Mouse (Mus musculus): ENCODE data around the gene Slc9a3r1. TPM values are rescaled to one million over a fixed set of nuclear protein-coding genes. Genes with fewer than 3 reads are reported as not detected.

Gene Slc9a3r1
- polyA plus RNA-seq, 1 experiment from 2014 or later, result 43.9 TPM

- Histone ChIP-seq H3K9me3 (no peaks in the 10 kb centered on the region), H3K27ac (no peak overlapping the region), H3K4me2 (no peak overlapping the region), H3K27me3 (0 out of 2 replicates have a peak, but pooled peaks cover 3% of the 10 kb centered on the region), H3K4me1 (no peaks in the 10 kb centered on the region), H3K36me3 (peaks cover 55% of the 10 kb centered on the region), H3K9ac (no peak overlapping the region), H3K4me3 (no peak overlapping the region)
- no peak for ATAC-seq (ENCODE audit: insufficient number of reproducible peaks, low FRiP score, low TSS enrichment, low read depth)
- WGBS, result 90% methylated on average over 4 of the region's 4 CpGs
Observed at GRCm38 (mm10) chr11:115200520-115200919, 37.4 kb downstream of the Slc9a3r1 start.

- H3K36me3 ChIP-seq, result peaks cover 65% of the 10 kb centered on the region
- no peak; the same call in 1 of the 2 replicates for ATAC-seq (ENCODE audit: insufficient number of reproducible peaks, low FRiP score, low TSS enrichment, low read depth)
- 14% methylated on average over 12 of the region's 12 CpGs for WGBS
Observed at GRCm38 (mm10) chr11:115202316-115202715, 39.2 kb downstream of the Slc9a3r1 start.

GRCm38 (mm10) chr11:115202756-115203155, 39.6 kb downstream of the Slc9a3r1 start:
- 92% methylated on average over 9 of the region's 9 CpGs for WGBS
- no peaks in the 10 kb centered on the region for H3K4me1 ChIP-seq
- H3K36me3 ChIP-seq, result peaks cover 65% of the 10 kb centered on the region
- H3K4me3 ChIP-seq, result no peak overlapping the region
- H3K9ac ChIP-seq, result no peak overlapping the region
- 0 out of 2 replicates have a peak, but pooled peaks cover 3% of the 10 kb centered on the region for H3K27me3 ChIP-seq
- no peak for ATAC-seq (ENCODE audit: insufficient number of reproducible peaks, low FRiP score, low TSS enrichment, low read depth)
- H3K27ac ChIP-seq, result no peak overlapping the region
- H3K9me3 ChIP-seq, result no peaks in the 10 kb centered on the region
- H3K4me2 ChIP-seq, result no peak overlapping the region

More at GRCm38 (mm10) chr11:115202316-115202715, 39.2 kb downstream of the Slc9a3r1 start:
- 0 out of 2 replicates have a peak, but pooled peaks cover 3% of the 10 kb centered on the region for H3K27me3 ChIP-seq
- H3K4me1 ChIP-seq, result no peaks in the 10 kb centered on the region
- no peak overlapping the region for H3K27ac ChIP-seq
- no peak overlapping the region for H3K4me2 ChIP-seq
- H3K9me3 ChIP-seq, result no peaks in the 10 kb centered on the region
- no peak overlapping the region for H3K9ac ChIP-seq
- no peak overlapping the region for H3K4me3 ChIP-seq

- WGBS, result 74% methylated on average over 12 of the region's 12 CpGs
- H3K9ac ChIP-seq, result no peak overlapping the region
Observed at GRCm38 (mm10) chr11:115208126-115208525, 45.0 kb downstream of the Slc9a3r1 start.

DNA sequence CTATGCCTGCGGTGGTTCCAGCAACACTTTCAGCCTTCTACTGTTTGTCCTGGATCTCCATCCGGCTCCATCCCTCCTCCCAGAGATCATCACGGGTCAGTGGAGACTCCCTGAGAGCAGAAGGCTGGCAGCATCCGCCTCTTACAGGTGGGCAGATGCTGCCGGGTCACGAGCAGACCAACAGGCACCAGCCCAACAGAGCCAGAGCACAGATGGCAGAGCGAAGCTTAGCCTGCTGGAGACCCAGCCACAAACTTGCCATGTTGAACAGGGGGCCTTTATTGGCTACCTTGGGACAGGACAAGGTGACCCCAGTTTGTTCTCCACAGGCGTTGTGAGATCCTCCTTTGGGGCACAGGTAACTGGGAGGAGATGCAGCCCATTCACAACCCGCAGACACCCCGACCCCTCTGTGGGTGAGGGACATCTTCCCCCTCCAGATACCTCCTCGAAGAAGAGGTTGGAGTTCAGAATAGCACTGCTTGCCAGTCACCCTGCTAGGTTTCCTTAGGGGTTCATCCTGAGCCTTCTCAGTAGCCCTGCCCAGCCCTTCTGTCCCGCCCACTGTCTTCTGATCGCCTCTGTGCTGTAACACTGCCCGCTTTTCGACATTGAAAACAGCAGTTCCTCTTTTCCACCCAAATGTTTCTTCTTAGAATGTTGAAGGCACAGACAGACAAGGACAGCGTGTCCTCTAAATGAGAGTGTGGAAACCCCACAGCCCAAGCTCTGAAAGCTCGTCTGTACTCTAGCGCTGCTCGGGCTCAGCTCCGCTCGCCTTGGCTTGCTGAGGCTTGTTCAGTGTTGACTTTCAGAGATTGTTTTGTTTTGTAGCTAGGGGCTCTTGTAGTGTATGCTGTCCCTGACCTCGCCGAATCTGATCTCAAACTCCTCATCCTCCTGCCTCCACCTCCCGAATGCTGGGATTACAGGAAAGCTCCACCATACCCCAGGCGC, 45.9 kb downstream of the Slc9a3r1 start:
- Histone ChIP-seq H3K4me1 (no peaks in the 10 kb centered on the region), H3K9ac (no peak overlapping the region), H3K27me3 (0 out of 2 replicates have a peak, but pooled peaks cover 3% of the 10 kb centered on the region), H3K9me3 (no peaks in the 10 kb centered on the region), H3K4me3 (no peak overlapping the region), H3K4me2 (no peak overlapping the region), H3K27ac (no peak overlapping the region), H3K36me3 (peaks cover 56% of the 10 kb centered on the region)
- WGBS, result 77% methylated on average over 25 of the region's 25 CpGs
- ATAC-seq (ENCODE audit: insufficient number of reproducible peaks, low FRiP score, low TSS enrichment, low read depth), result no peak

More at GRCm38 (mm10) chr11:115208126-115208525, 45.0 kb downstream of the Slc9a3r1 start:
- Histone ChIP-seq H3K27me3 (0 out of 2 replicates have a peak, but pooled peaks cover 3% of the 10 kb centered on the region), H3K9me3 (no peaks in the 10 kb centered on the region), H3K36me3 (peaks cover 57% of the 10 kb centered on the region), H3K27ac (no peak overlapping the region), H3K4me2 (no peak overlapping the region), H3K4me3 (no peak overlapping the region), H3K4me1 (no peaks in the 10 kb centered on the region)
- ATAC-seq (ENCODE audit: insufficient number of reproducible peaks, low FRiP score, low TSS enrichment, low read depth), result no peak

DNA sequence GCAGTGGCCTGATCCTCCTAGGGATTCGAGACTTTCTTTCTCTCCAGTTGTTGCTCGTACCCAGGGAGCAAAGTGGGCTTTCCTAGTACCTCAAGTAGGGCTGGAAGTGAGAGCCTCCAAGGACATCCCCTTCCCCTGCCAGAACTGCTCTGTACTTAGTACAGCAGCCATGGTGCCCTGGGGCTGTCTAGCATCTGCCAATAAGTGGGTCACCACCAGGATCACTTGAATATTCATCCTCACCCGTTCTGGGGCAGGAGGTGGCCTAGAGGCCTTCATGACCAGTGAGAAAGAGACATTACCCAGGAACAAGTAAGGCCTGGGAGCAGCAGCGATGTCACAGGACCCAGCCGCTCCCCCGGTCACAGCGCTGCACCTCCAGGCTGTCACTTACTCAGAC, 46.8 kb downstream of the Slc9a3r1 start:
- Histone ChIP-seq H3K27ac (no peak overlapping the region), H3K9me3 (no peaks in the 10 kb centered on the region), H3K4me1 (no peaks in the 10 kb centered on the region), H3K27me3 (0 out of 2 replicates have a peak, but pooled peaks cover 2% of the 10 kb centered on the region), H3K4me2 (no peak overlapping the region), H3K4me3 (no peak overlapping the region), H3K36me3 (peaks cover 51% of the 10 kb centered on the region), H3K9ac (no peak overlapping the region)
- 77% methylated on average over 7 of the region's 7 CpGs for WGBS
- ATAC-seq (ENCODE audit: insufficient number of reproducible peaks, low FRiP score, low TSS enrichment, low read depth), result no peak

- 55% methylated on average over 13 of the region's 13 CpGs for WGBS
- H3K9me3 ChIP-seq, result no peaks in the 10 kb centered on the region
- no peak overlapping the region for H3K27ac ChIP-seq
- H3K9ac ChIP-seq, result no peak overlapping the region
- ATAC-seq (ENCODE audit: insufficient number of reproducible peaks, low FRiP score, low TSS enrichment, low read depth), result no peak
- H3K36me3 ChIP-seq, result peaks cover 31% of the 10 kb centered on the region
- no peaks in the 10 kb centered on the region for H3K4me1 ChIP-seq
- no peak overlapping the region for H3K4me3 ChIP-seq
- no peak overlapping the region for H3K4me2 ChIP-seq
- H3K27me3 ChIP-seq, result no peaks in the 10 kb centered on the region
Observed at GRCm38 (mm10) chr11:115212116-115212515, 49.0 kb downstream of the Slc9a3r1 start.

DNA sequence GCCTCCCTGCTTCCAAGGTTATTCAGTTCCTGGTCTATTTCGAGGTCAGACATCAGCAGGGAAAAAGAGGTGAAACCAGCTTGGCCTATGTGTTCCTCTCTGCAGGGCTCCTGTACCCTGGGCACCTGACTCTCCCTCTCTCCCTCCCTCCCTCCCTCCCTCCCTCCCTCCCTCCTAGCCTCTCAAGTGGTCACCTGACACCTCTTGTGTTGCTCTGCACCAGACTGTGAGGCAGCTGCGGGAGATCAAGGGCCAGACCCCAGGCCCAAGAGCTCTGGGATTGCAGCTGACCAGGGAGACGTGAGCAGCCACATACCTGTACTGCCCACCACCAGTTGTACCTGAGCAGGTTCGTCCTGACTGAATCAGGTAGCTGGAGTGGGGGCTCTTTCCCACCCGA, 52.0 kb downstream of the Slc9a3r1 start:
- Histone ChIP-seq H3K9me3 (no peaks in the 10 kb centered on the region), H3K4me2 (no peak overlapping the region), H3K36me3 (peaks cover 6% of the 10 kb centered on the region; the same call in 1 of the 2 replicates), H3K27ac (no peak overlapping the region), H3K27me3 (0 out of 2 replicates have a peak, but pooled peaks cover 3% of the 10 kb centered on the region), H3K4me1 (peaks cover 7% of the 10 kb centered on the region; the same call in 1 of the 2 replicates), H3K4me3 (no peak overlapping the region), H3K9ac (no peak overlapping the region)
- WGBS, result 30% methylated on average over 5 of the region's 5 CpGs
- ATAC-seq (ENCODE audit: insufficient number of reproducible peaks, low FRiP score, low TSS enrichment, low read depth), result no peak

DNA sequence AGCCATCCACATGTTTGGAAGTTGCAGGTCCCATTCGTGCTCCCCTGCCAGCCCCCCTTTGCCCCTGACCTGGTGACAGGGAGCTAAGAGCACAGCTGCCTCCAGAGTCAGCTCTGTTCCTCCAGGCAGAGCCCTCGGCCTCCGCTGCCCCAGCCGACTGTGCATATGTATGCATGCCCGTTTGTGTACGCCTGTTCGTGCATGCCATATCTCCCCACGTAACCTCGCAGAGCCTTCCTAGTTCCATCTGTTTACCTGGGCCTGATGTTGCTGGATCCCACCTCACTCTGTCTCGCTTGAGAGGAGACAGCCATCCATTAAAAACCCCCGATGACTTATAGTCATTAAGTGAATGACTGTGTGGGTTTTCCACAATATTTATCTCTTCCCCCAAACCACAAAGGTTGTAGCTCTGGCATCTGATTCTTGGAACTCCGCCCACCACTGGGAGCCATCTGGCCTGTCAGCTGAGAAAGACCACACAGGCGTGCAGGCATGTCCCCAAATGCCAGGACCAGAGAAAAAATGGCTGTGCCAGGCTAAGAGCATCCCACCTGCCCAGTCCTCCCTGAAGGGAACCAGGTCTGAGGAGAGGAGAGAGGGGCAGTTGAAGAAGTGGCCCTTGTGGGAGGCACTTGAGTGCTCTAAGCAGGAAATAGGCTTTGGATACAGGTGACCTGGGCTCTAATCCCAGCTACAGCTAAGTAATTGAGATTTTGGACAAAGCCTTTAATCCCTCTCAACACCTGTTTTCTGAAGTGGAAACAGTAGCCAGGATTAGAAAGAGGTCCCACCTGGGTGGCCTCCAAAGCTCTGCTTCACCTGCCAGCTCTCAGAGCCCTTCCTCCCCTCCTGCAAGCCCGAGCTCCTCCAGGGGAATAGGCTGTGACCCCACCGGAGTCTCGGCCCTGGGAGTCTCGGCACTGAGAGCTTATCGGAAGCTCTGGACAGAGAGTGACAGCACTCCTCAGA, 54.6 kb downstream of the Slc9a3r1 start:
- H3K4me2 ChIP-seq, result no peak overlapping the region
- ATAC-seq (ENCODE audit: insufficient number of reproducible peaks, low FRiP score, low TSS enrichment, low read depth), result no peak
- 54% methylated on average over 18 of the region's 18 CpGs for WGBS
- 0 out of 2 replicates have a peak, but pooled peaks cover 7% of the 10 kb centered on the region for H3K36me3 ChIP-seq
- H3K4me3 ChIP-seq, result no peak overlapping the region
- H3K4me1 ChIP-seq, result peaks cover 16% of the 10 kb centered on the region
- H3K9ac ChIP-seq, result no peak overlapping the region
- H3K27ac ChIP-seq, result no peak overlapping the region
- H3K9me3 ChIP-seq, result no peaks in the 10 kb centered on the region
- H3K27me3 ChIP-seq, result 0 out of 2 replicates have a peak, but pooled peaks cover 4% of the 10 kb centered on the region

- ATAC-seq (ENCODE audit: insufficient number of reproducible peaks, low FRiP score, low TSS enrichment, low read depth), result no peak
- H3K4me3 ChIP-seq, result no peak overlapping the region
- 51% methylated on average over 9 of the region's 9 CpGs for WGBS
- no peaks in the 10 kb centered on the region for H3K9me3 ChIP-seq
- H3K36me3 ChIP-seq, result 0 out of 2 replicates have a peak, but pooled peaks cover 7% of the 10 kb centered on the region
- H3K9ac ChIP-seq, result no peak overlapping the region
- H3K4me2 ChIP-seq, result no peak overlapping the region
- peaks cover 26% of the 10 kb centered on the region for H3K4me1 ChIP-seq
- H3K27me3 ChIP-seq, result 0 out of 2 replicates have a peak, but pooled peaks cover 4% of the 10 kb centered on the region
- H3K27ac ChIP-seq, result no peak overlapping the region
Observed at GRCm38 (mm10) chr11:115219263-115219662, 56.1 kb downstream of the Slc9a3r1 start.

GRCm38 (mm10) chr11:115219685-115220084, 56.5 kb downstream of the Slc9a3r1 start:
- Histone ChIP-seq H3K36me3 (0 out of 2 replicates have a peak, but pooled peaks cover 7% of the 10 kb centered on the region), H3K4me2 (no peak overlapping the region), H3K27me3 (0 out of 2 replicates have a peak, but pooled peaks cover 4% of the 10 kb centered on the region), H3K9ac (no peak overlapping the region), H3K4me1 (peaks cover 26% of the 10 kb centered on the region), H3K9me3 (no peaks in the 10 kb centered on the region), H3K4me3 (no peak overlapping the region), H3K27ac (no peak overlapping the region)
- WGBS, result 92% methylated on average over 10 of the region's 10 CpGs
- no peak for ATAC-seq (ENCODE audit: insufficient number of reproducible peaks, low FRiP score, low TSS enrichment, low read depth)
